Mouse (Mus musculus): ENCODE results near the gene St3gal3. TPM values are rescaled to one million over a fixed set of nuclear protein-coding genes. Genes with fewer than 3 reads are reported as not detected.

The St3gal3 gene
- polyA plus RNA-seq, 1 experiment from 2014 or later, result 9.8 TPM

DNA sequence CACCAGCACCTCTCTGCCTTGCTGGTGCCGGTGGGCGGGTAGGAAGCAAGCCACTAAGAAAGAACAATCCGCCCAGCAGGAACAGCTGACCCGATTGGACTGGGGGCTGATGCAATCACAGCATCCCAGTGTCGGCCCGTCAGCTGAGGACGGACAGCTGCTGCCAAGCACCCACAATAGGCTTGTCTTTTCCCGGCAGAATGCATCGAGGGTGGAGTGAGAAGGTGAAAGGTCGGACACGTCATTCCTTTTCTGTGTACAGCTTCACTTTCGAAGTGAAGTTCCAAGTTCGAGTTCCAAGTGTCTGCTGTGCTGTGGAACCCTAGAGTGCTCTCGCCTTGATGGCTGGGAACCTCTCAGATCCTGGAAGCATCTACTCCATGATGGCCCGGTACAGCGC is 3.1 kb upstream of the St3gal3 start:
- ATAC-seq (ENCODE audit: insufficient number of reproducible peaks, insufficient read depth, low FRiP score, low TSS enrichment, low read depth), result no peak

DNA sequence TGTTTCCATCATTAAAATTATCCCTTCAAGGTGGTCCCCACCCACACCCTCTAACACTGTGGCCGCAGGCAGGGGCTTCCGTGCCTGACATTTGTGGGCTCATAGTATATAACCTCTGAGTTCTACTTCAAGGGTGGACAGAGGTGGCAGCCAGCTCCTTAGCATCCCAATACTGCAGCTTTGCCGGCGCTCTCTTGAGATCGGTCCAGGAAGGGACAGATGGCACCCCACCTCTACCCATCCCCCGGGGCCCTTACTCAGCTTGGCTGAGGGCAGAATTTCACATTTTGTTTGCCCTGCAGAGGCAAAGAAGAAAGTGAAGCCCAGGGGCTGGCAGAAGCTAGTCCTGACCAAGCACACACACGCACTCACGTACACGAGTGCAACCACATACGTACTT is 2.6 kb upstream of the St3gal3 start:
- H3K4me2 ChIP-seq, result no peak overlapping the region
- H3K4me1 ChIP-seq, result peaks cover 19% of the 10 kb centered on the region
- no peaks in the 10 kb centered on the region for H3K9me3 ChIP-seq
- peaks cover 63% of the 10 kb centered on the region for H3K36me3 ChIP-seq
- H3K9ac ChIP-seq, result no peak overlapping the region
- ATAC-seq (ENCODE audit: insufficient number of reproducible peaks, insufficient read depth, low FRiP score, low TSS enrichment, low read depth), result no peak
- H3K27ac ChIP-seq, result no peak overlapping the region
- H3K4me3 ChIP-seq, result no peak overlapping the region
- H3K27me3 ChIP-seq, result no peaks in the 10 kb centered on the region
- WGBS, result 95% methylated on average over 10 of the region's 10 CpGs

More for the DNA sequence above, 3.1 kb upstream of the St3gal3 start:
- Histone ChIP-seq H3K4me2 (no peak overlapping the region), H3K4me1 (peaks cover 16% of the 10 kb centered on the region), H3K9ac (no peak overlapping the region), H3K36me3 (peaks cover 68% of the 10 kb centered on the region), H3K9me3 (no peaks in the 10 kb centered on the region), H3K4me3 (no peak overlapping the region), H3K27ac (no peak overlapping the region), H3K27me3 (no peaks in the 10 kb centered on the region)
- WGBS, result 87% methylated on average over 16 of the region's 16 CpGs

DNA sequence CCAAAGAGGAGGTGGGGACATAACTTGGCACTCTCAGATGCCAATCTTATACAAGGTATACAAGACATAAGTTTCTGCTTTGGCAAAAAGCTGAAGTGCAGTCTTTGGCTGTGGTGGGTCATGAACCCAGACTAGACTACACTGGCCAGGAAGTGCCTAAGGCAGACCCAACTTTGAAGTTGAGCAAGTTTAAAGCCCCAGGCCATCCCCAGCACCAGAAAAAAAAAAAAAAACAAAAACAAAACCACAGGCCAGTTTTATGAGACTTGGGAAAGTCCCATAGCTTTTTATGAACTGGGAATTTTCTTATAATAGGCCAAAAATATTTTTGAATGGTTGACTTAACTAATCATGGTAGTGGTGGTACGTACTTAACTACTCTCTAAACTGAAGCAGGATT is 700 bp upstream of the St3gal3 start:
- no peak for ATAC-seq (ENCODE audit: insufficient number of reproducible peaks, insufficient read depth, low FRiP score, low TSS enrichment, low read depth)
- Histone ChIP-seq H3K9ac (peak overlapping the region; percentile 93; the same call in 1 of the 2 replicates), H3K27ac (peak overlapping the region; percentile 80), H3K4me3 (peak overlapping the region; percentile 97), H3K4me2 (peak overlapping the region; percentile 80), H3K36me3 (peaks cover 44% of the 10 kb centered on the region), H3K27me3 (no peaks in the 10 kb centered on the region), H3K9me3 (no peaks in the 10 kb centered on the region), H3K4me1 (peaks cover 19% of the 10 kb centered on the region)
- WGBS, result 93% methylated on average over 1 of the region's 1 CpGs

DNA sequence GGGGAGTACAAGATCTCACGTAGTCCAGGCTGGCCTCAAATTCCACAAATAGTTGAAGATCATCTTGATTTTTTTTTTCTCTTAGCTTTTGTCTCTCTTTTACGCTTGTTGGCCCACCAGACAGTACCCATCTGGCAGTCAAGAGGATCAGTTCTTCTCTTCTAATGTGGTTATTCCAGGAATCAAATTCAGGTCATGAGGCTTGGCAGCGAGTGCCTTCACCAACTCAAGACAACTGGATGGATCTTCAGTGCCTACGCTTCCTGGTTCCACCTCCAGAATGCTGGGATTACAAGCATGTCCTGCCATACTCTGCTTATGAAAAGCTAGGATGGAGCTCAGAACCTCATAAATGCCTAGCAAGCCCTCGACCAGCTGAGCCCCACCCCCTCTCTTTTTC is 3.4 kb downstream of the St3gal3 start:
- Histone ChIP-seq H3K27me3 (no peaks in the 10 kb centered on the region), H3K4me3 (no peak overlapping the region), H3K36me3 (peaks cover 6% of the 10 kb centered on the region), H3K4me2 (no peak overlapping the region), H3K27ac (no peak overlapping the region), H3K9me3 (no peaks in the 10 kb centered on the region), H3K9ac (no peak overlapping the region), H3K4me1 (peaks cover 19% of the 10 kb centered on the region)
- 86% methylated on average over 5 of the region's 5 CpGs for WGBS
- no peak for ATAC-seq (ENCODE audit: insufficient number of reproducible peaks, insufficient read depth, low FRiP score, low TSS enrichment, low read depth)

DNA sequence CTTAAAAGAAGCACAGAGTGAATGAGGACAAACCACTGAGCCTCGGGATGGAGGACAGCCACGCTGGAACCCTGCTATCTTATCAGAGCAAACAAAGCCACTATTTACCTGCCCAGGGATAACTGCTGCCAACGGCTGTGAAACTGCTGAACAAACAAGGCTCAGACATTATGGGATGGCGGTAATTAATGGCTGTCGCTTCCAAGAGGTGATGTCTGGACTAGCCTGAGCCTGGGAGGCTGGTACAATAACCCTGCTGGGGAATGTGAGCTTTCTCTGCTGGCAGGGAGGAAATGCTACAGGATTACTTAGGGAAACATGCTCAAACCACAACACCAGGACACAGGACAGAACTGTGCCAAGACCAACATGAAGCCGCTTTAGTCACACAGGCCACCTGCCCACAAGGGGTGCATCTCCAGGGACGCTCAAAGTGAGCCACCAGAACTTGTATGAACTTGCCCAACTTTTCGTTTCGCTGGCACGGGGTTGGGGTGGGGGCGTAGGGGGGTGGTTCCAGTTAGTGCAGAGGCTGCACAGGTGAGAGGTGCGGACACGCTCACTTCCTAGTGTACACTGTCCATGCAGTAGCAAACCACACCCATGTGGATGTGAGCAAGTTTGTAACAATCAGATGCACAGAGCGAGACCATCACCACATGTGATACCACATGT is 11.5 kb downstream of the St3gal3 start:
- Histone ChIP-seq H3K27ac (peak overlapping the region; percentile 30), H3K27me3 (no peaks in the 10 kb centered on the region), H3K4me3 (no peak overlapping the region), H3K36me3 (peaks cover 9% of the 10 kb centered on the region; the same call in 1 of the 2 replicates), H3K4me2 (no peak overlapping the region), H3K9me3 (no peaks in the 10 kb centered on the region), H3K9ac (no peak overlapping the region), H3K4me1 (0 out of 2 replicates have a peak, but pooled peaks cover 7% of the 10 kb centered on the region)
- ATAC-seq (ENCODE audit: insufficient number of reproducible peaks, insufficient read depth, low FRiP score, low TSS enrichment, low read depth), result peak; percentile 75
- 63% methylated on average over 14 of the region's 14 CpGs for WGBS

DNA sequence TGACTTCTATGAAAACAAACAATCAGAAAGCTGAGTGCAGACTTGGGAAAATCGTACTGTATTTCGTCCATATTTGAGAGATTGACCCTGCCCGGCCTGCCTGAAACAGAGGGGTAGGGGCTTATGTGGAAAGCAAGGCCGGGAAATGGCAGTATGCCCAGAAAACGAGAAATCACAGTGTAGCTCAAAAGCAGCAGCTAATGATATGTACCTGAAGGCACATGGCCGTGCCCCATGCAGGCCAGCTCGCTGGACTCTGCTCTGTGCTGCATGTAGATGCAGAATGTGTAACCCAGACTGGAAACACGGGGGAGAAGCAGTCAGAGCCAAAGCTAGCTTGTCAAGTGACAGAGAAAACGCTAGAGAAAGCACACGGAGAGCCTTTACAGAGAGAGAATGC is 12.6 kb downstream of the St3gal3 start:
- Histone ChIP-seq H3K27ac (no peak overlapping the region; the same call in 1 of the 2 replicates), H3K9me3 (no peaks in the 10 kb centered on the region), H3K4me1 (0 out of 2 replicates have a peak, but pooled peaks cover 7% of the 10 kb centered on the region), H3K4me3 (no peak overlapping the region), H3K36me3 (peaks cover 13% of the 10 kb centered on the region; the same call in 1 of the 2 replicates), H3K27me3 (no peaks in the 10 kb centered on the region), H3K9ac (no peak overlapping the region), H3K4me2 (no peak overlapping the region)
- WGBS, result 80% methylated on average over 10 of the region's 10 CpGs
- ATAC-seq (ENCODE audit: insufficient number of reproducible peaks, insufficient read depth, low FRiP score, low TSS enrichment, low read depth), result no peak

DNA sequence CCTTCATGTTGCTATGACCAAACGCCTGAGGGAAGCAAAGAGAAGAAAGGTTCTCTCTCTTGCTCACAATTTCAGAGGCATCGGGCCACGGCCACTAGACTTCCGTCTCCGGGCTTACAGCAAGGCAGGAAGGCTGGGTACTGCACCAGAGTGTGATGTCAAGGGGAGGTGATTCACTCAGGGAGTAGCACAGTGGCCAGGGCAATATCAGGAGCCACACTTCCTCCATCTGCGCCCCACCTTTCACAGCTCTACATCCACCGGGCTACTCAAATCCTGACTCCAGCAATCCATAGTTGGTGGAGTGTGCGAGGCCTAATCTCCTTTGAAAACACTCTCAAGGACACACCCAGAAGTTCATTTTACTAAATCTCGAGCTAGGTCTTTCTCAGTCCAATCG is 17.1 kb downstream of the St3gal3 start:
- no peak overlapping the region for H3K27ac ChIP-seq
- 94% methylated on average over 10 of the region's 10 CpGs for WGBS
- H3K9ac ChIP-seq, result no peak overlapping the region
- no peaks in the 10 kb centered on the region for H3K9me3 ChIP-seq
- H3K4me2 ChIP-seq, result no peak overlapping the region
- H3K36me3 ChIP-seq, result peaks cover 10% of the 10 kb centered on the region; the same call in 1 of the 2 replicates
- no peak overlapping the region for H3K4me3 ChIP-seq
- ATAC-seq (ENCODE audit: insufficient number of reproducible peaks, insufficient read depth, low FRiP score, low TSS enrichment, low read depth), result no peak
- no peaks in the 10 kb centered on the region for H3K27me3 ChIP-seq
- H3K4me1 ChIP-seq, result no peaks in the 10 kb centered on the region

DNA sequence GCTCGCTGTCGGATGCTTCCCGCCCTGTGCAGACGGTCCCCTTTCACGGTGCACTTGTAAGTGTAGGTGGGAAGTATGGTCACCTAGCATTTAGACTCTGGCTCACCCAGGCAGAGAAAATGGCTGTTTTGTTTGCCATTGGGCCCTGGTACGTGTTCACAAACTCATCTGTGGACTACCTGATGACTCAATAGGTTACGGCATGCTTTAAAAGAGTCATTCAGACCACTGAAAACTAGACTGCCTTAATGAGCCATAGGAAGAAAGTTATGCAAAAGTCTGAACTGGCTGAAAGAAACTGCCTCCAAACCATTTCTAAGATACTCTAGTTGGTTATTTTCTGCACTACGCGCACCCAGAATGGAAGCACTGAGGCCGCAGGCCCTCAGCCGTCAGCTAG is 18.6 kb downstream of the St3gal3 start:
- Histone ChIP-seq H3K4me2 (no peak overlapping the region), H3K4me1 (no peaks in the 10 kb centered on the region), H3K9ac (no peak overlapping the region), H3K27ac (no peak overlapping the region), H3K9me3 (no peaks in the 10 kb centered on the region), H3K27me3 (no peaks in the 10 kb centered on the region), H3K4me3 (no peak overlapping the region), H3K36me3 (peaks cover 10% of the 10 kb centered on the region; the same call in 1 of the 2 replicates)
- WGBS, result 92% methylated on average over 11 of the region's 11 CpGs
- no peak for ATAC-seq (ENCODE audit: insufficient number of reproducible peaks, insufficient read depth, low FRiP score, low TSS enrichment, low read depth)

DNA sequence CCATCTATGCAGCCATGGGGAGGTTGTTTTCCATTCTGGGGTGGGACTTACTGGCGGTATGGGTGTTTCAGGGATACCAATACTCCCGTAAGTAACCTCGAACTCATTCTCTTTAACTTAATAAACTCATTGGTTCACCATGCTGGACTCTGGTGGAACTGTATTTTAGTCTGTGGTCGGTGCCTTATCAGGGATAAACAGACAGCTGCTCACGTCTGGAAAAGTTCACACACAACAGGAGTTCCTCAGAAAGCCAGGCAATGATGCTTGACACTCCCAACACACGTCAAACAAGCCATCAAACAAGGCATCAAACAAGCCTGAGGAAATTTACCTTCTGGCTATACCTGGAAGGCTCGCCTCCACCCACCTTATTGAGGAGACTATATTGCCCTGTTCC is 19.6 kb downstream of the St3gal3 start:
- H3K9me3 ChIP-seq, result no peaks in the 10 kb centered on the region
- no peak overlapping the region for H3K4me3 ChIP-seq
- no peak overlapping the region for H3K9ac ChIP-seq
- H3K36me3 ChIP-seq, result peaks cover 10% of the 10 kb centered on the region; the same call in 1 of the 2 replicates
- no peaks in the 10 kb centered on the region for H3K4me1 ChIP-seq
- no peak overlapping the region for H3K4me2 ChIP-seq
- H3K27ac ChIP-seq, result no peak overlapping the region
- ATAC-seq (ENCODE audit: insufficient number of reproducible peaks, insufficient read depth, low FRiP score, low TSS enrichment, low read depth), result no peak
- WGBS, result 87% methylated on average over 7 of the region's 7 CpGs
- no peaks in the 10 kb centered on the region for H3K27me3 ChIP-seq

DNA sequence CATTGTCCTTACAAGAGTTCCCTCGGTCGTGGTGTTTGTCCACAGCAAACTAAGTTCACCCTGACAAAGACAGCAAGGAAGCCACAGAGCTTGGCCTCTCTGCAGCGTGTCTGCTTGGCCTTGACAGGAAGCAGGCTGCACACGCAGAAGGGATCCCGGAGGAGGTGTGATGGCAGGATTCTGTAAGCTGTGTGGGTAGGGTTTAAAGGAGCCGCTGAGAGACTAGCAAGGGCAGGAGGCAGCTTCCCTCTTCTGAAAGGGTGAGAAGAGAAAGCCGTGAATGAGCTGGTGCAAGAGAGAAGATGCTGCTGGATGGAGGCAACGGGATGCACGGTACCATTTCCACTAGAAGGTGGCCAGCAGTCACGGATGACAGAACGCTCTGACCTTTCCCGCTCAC is 22.1 kb downstream of the St3gal3 start:
- Histone ChIP-seq H3K4me2 (no peak overlapping the region), H3K9me3 (no peaks in the 10 kb centered on the region), H3K9ac (no peak overlapping the region), H3K4me1 (peaks cover 5% of the 10 kb centered on the region; the same call in 1 of the 2 replicates), H3K27ac (no peak overlapping the region), H3K27me3 (no peaks in the 10 kb centered on the region), H3K4me3 (no peak overlapping the region), H3K36me3 (peaks cover 9% of the 10 kb centered on the region)
- no peak for ATAC-seq (ENCODE audit: insufficient number of reproducible peaks, insufficient read depth, low FRiP score, low TSS enrichment, low read depth)
- 85% methylated on average over 12 of the region's 12 CpGs for WGBS

DNA sequence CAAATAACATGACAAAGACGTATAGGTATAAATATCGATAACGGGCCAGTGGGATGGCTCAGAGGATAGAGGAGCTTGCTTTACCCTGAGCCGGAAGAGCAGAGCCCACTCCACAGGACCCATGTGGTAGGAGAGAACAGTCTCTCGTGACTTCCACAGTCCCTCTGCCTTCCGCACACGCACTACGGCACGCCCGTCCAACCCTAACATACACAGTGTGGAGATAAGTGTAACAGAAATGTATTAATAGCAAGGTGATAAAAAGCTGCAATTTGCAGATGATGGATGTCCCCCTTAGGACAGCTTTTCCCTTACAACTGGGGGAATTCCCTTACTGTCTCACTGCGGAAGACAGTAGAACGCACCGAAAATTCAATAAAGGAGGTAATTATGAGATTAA is 25.1 kb downstream of the St3gal3 start:
- WGBS, result 76% methylated on average over 13 of the region's 13 CpGs
- no peak overlapping the region for H3K9ac ChIP-seq
- peaks cover 20% of the 10 kb centered on the region for H3K36me3 ChIP-seq
- H3K27ac ChIP-seq, result no peak overlapping the region
- no peaks in the 10 kb centered on the region for H3K27me3 ChIP-seq
- no peak for ATAC-seq (ENCODE audit: insufficient number of reproducible peaks, insufficient read depth, low FRiP score, low TSS enrichment, low read depth)
- no peak overlapping the region for H3K4me3 ChIP-seq
- H3K4me2 ChIP-seq, result no peak overlapping the region
- no peaks in the 10 kb centered on the region for H3K9me3 ChIP-seq
- H3K4me1 ChIP-seq, result peaks cover 5% of the 10 kb centered on the region; the same call in 1 of the 2 replicates

DNA sequence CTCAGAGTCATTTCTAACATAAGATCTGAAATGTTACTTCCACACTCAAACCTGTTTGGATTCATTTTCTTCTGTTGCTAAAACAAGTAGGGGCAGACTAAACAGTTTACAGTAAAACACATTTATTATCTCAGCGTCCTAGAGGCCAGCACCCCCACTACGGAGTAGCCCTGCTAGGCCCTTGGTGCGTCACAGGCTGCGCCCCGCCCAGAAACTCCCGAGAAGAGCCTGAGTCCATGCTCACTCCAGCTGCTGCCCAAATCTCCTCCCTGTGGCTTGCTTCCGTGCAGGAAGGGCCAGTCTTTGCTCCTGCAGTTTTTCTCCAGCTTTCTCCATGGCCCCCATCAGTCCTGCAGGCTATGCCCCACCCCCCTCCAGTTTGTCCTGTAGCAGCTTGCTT is 25.9 kb downstream of the St3gal3 start:
- no peak overlapping the region for H3K9ac ChIP-seq
- WGBS, result 59% methylated on average over 7 of the region's 7 CpGs
- H3K4me3 ChIP-seq, result no peak overlapping the region
- no peak for ATAC-seq (ENCODE audit: insufficient number of reproducible peaks, insufficient read depth, low FRiP score, low TSS enrichment, low read depth)
- H3K27ac ChIP-seq, result 0 out of 2 replicates have a peak overlapping the region, but pooled peaks have one; percentile 19
- peaks cover 5% of the 10 kb centered on the region; the same call in 1 of the 2 replicates for H3K4me1 ChIP-seq
- peaks cover 20% of the 10 kb centered on the region for H3K36me3 ChIP-seq
- no peaks in the 10 kb centered on the region for H3K27me3 ChIP-seq
- no peaks in the 10 kb centered on the region for H3K9me3 ChIP-seq
- H3K4me2 ChIP-seq, result no peak overlapping the region
